Mouse (Mus musculus) lung, embryonic 14.5 days (tissue): ENCODE data around the gene Rhod. TPM values are rescaled to one million over a fixed set of nuclear protein-coding genes. Genes with fewer than 3 reads are reported as not detected.

Source experiments
- ATAC-seq: fragments of 200-750 bp; cut with Nextera tagmentation; 2 replicates; pipeline ENCODE4 v1.8.0; 2017; ENCODE audit warnings: mild to moderate bottlenecking, moderate TSS enrichment, moderate library complexity; ENCODE audit not compliant: insufficient read depth
- DNase-seq: peaks from one replicate; pipeline ENCODE4 v3.0.0-alpha.2; 2015
- H3K27ac ChIP-seq: fragments of 300-500 bp; sonication (generic); 2 replicates; pipeline ENCODE4 v1.5.1; 2014; ENCODE audit warnings: low read depth, mild to moderate bottlenecking, moderate library complexity
- H3K27me3 ChIP-seq: fragments of 300-500 bp; sonication (generic); 2 replicates; pipeline ENCODE4 v1.6.1; 2014; ENCODE audit warnings: low read length, control low read depth; ENCODE audit not compliant: insufficient read depth
- H3K36me3 ChIP-seq: fragments of 300-500 bp; sonication (generic); 2 replicates; pipeline ENCODE4 v1.6.1; 2014; ENCODE audit warnings: control low read depth; ENCODE audit not compliant: insufficient read depth
- H3K4me1 ChIP-seq: fragments of 300-500 bp; sonication (generic); 2 replicates; pipeline ENCODE4 v1.6.1; 2014; ENCODE audit warnings: antibody characterized with exemption, control low read depth; ENCODE audit not compliant: insufficient read depth
- H3K4me2 ChIP-seq: fragments of 300-500 bp; sonication (generic); 2 replicates; pipeline ENCODE4 v1.6.1; 2014; ENCODE audit warnings: mild to moderate bottlenecking
- H3K4me3 ChIP-seq: fragments of 300-500 bp; sonication (generic); 2 replicates; pipeline ENCODE4 v1.5.1; 2014; ENCODE audit warnings: low read depth, low read length
- H3K9ac ChIP-seq: fragments of 300-500 bp; sonication (generic); 2 replicates; pipeline ENCODE4 v1.6.1; 2014
- H3K9me3 ChIP-seq: fragments of 300-500 bp; sonication (generic); 2 replicates; pipeline ENCODE4 v1.6.1; 2016; ENCODE audit warnings: low read depth, low read length, control low read depth
- CTCF ChIP-seq: IDR thresholded peaks from 2 replicates; pipeline ENCODE4 v1.5.1; 2016; ENCODE audit warnings: antibody characterized with exemption, low read depth
- WGBS: fragments of 180-500 bp; shearing (Covaris S2); extraction: QIAGEN DNeasy Blood & Tissue Kit; methylation state at CpG from one replicate; pipeline ENCODE4 v1.1.7; 2014; 5-methylcytosine and 5-hydroxymethylcytosine counted together
- polyA plus RNA-seq: library from polyadenylated mRNA; unstranded; fragments of >200 nt; fragmentation: Nextera tagmentation; extraction: Ambion mirVana; gene quantifications from 2 replicates; pipeline ENCODE4 v1.2.1, GENCODE M21; 2014

Gene Rhod
- polyA plus RNA-seq, 1 experiment from 2014 or later: 46.0 TPM

- WGBS: 9% methylated on average over 8 of the region's 8 CpGs
- no peak overlapping the region for H3K27ac ChIP-seq
- TF ChIP-seq CTCF: no peak
- no peak for ATAC-seq
- H3K27me3 ChIP-seq: no peaks in the 10 kb centered on the region
- H3K9me3 ChIP-seq: no peaks in the 10 kb centered on the region
- H3K4me3 ChIP-seq: peak overlapping the region; percentile 76
- H3K36me3 ChIP-seq: peaks cover 4% of the 10 kb centered on the region; the same call in 1 of the 2 replicates
- peak overlapping the region; percentile 88 for H3K4me2 ChIP-seq
- peak; percentile 81 for DNase-seq
- no peak overlapping the region for H3K9ac ChIP-seq
- H3K4me1 ChIP-seq: peaks cover 15% of the 10 kb centered on the region
Measured at GRCm38 (mm10) chr19:4440222-4440621, 990 bp upstream of the Rhod start.

- 6% methylated on average over 8 of the region's 8 CpGs for WGBS
- Histone ChIP-seq H3K27me3 (no peaks in the 10 kb centered on the region), H3K4me2 (peak overlapping the region; percentile 88), H3K36me3 (peaks cover 4% of the 10 kb centered on the region; the same call in 1 of the 2 replicates), H3K4me1 (peaks cover 15% of the 10 kb centered on the region), H3K27ac (peak overlapping the region; percentile 46; the same call in 1 of the 2 replicates), H3K9ac (peak overlapping the region; percentile 79), H3K9me3 (no peaks in the 10 kb centered on the region), H3K4me3 (peak overlapping the region; percentile 76)
- ATAC-seq (no peak), DNase-seq (peak; percentile 43)
- TF ChIP-seq CTCF: no peak
Measured at GRCm38 (mm10) chr19:4438791-4439160, 456 bp downstream of the Rhod start.

DNA sequence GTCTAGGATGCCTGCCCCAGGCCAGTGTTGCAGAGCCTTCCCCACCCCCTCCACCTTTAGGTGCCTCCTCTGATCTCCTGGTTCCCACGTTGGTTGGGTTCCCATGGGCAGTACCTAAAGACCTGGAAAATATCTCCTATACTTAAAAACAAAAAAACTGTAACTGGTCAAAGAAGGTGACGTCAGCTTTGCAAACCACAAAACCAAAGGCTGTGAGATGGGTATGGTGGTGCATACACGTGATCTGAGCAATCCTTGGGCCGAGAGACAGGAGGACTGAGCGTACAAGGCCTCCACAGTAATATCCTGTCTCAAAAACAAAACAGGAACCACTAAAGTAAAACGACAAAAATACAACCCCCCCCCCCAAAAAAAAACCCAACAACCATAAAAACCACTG lies 1.3 kb downstream of the Rhod start:
- no peak overlapping the region for H3K27ac ChIP-seq
- TF ChIP-seq CTCF: no peak
- no peaks in the 10 kb centered on the region for H3K27me3 ChIP-seq
- ATAC-seq (no peak), DNase-seq (no peak)
- no peak overlapping the region for H3K9ac ChIP-seq
- 70% methylated on average over 6 of the region's 6 CpGs for WGBS
- H3K4me2 ChIP-seq: peak overlapping the region; percentile 88
- no peaks in the 10 kb centered on the region for H3K9me3 ChIP-seq
- no peak overlapping the region for H3K4me3 ChIP-seq
- H3K36me3 ChIP-seq: peaks cover 4% of the 10 kb centered on the region; the same call in 1 of the 2 replicates
- H3K4me1 ChIP-seq: peaks cover 15% of the 10 kb centered on the region

GRCm38 (mm10) chr19:4436254-4436653 lies 3.0 kb downstream of the Rhod start:
- 81% methylated on average over 3 of the region's 3 CpGs for WGBS
- no peak for DNase-seq

GRCm38 (mm10) chr19:4434999-4435398 lies 4.2 kb downstream of the Rhod start:
- H3K4me1 ChIP-seq: peaks cover 5% of the 10 kb centered on the region; the same call in 1 of the 2 replicates
- no peak overlapping the region for H3K27ac ChIP-seq
- peaks cover 24% of the 10 kb centered on the region for H3K36me3 ChIP-seq
- DNase-seq (no peak), ATAC-seq (no peak)
- TF ChIP-seq CTCF: no peak
- H3K4me2 ChIP-seq: no peak overlapping the region
- 95% methylated on average over 1 of the region's 1 CpGs for WGBS
- no peak overlapping the region for H3K9ac ChIP-seq
- no peaks in the 10 kb centered on the region for H3K27me3 ChIP-seq
- H3K9me3 ChIP-seq: no peaks in the 10 kb centered on the region
- H3K4me3 ChIP-seq: no peak overlapping the region

More at GRCm38 (mm10) chr19:4436254-4436653, 3.0 kb downstream of the Rhod start:
- Histone ChIP-seq H3K27ac (no peak overlapping the region), H3K4me3 (no peak overlapping the region), H3K36me3 (peaks cover 13% of the 10 kb centered on the region), H3K4me1 (peaks cover 12% of the 10 kb centered on the region), H3K9ac (no peak overlapping the region), H3K4me2 (no peak overlapping the region), H3K9me3 (no peaks in the 10 kb centered on the region), H3K27me3 (no peaks in the 10 kb centered on the region)
- no peak for ATAC-seq
- no peak for TF ChIP-seq CTCF

DNA sequence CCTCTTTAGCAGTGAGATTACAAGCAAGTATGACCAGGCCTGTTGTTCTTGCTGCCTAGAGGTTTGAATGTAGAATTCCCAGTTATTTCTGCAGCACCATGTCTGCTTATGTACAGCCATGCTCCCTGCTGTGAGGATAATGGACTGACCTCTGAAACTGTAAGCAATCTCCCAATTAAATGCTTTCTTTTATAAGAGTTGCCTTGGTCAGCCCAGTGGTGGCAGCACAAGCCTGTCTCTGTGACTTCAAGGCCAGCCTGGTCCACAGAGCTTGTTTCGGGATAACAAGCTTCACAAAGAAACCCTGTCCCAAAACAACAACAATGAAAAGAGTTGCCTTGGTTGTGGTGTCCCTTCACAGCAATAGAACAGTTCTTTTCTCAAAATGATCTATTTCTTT lies 5.5 kb downstream of the Rhod start:
- Histone ChIP-seq H3K4me3 (no peak overlapping the region), H3K27ac (no peak overlapping the region), H3K4me1 (peaks cover 5% of the 10 kb centered on the region; the same call in 1 of the 2 replicates), H3K36me3 (peaks cover 29% of the 10 kb centered on the region), H3K4me2 (no peak overlapping the region), H3K9ac (no peak overlapping the region), H3K9me3 (no peaks in the 10 kb centered on the region), H3K27me3 (no peaks in the 10 kb centered on the region)
- TF ChIP-seq CTCF: no peak
- WGBS: 87% methylated on average over 1 of the region's 1 CpGs
- no peak for ATAC-seq
- DNase-seq: no peak

DNA sequence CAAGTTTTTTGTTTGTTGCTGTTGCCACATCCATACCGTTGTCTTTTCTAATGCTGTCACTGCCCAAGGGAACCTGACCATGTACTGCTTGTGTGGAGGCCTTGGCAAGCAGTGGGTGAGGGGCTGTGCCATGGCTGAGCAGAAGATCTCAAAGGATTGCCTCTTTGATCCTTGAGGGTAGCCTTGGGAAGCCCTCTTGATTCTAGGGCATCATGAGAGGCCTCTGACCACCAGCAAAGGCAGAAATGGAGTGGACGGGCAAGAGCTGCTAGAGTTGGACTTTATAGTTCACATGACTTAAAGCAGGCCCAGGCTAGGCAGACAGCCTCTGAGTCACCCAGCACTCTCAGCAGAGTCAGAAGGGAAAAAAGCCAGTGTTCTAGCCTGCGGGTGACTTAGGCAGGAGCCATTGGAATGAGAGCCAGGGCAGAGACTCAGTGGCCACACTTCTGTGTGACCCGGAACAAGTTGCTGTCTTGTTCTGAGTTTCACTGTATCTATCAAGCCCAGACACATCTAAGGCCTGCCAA lies 9.1 kb downstream of the Rhod start:
- DNase-seq (no peak), ATAC-seq (no peak)
- Histone ChIP-seq H3K4me3 (no peak overlapping the region), H3K9ac (no peak overlapping the region), H3K4me1 (no peaks in the 10 kb centered on the region), H3K4me2 (no peak overlapping the region), H3K27me3 (no peaks in the 10 kb centered on the region), H3K9me3 (no peaks in the 10 kb centered on the region), H3K27ac (no peak overlapping the region), H3K36me3 (peaks cover 41% of the 10 kb centered on the region)
- WGBS: 87% methylated on average over 4 of the region's 4 CpGs
- no peak for TF ChIP-seq CTCF
